Mouse (Mus musculus) C2C12 (cell line): ENCODE measurements around the gene Hist1h2aa.

Source experiments
- CEBPB ChIP-seq: IDR thresholded peaks from one replicate; pipeline ENCODE4 v1.6.1; 2011; ENCODE audit warnings: low read depth, mild to moderate bottlenecking, control low read depth, moderate library complexity
- CTCF ChIP-seq: IDR thresholded peaks from one replicate; pipeline ENCODE4 v1.5.1; 2011; ENCODE audit not compliant: control insufficient read depth, insufficient read depth, insufficient read length
- FOSL1 ChIP-seq: IDR thresholded peaks from one replicate; pipeline ENCODE4 v1.8.0; 2011; ENCODE audit warnings: mild to moderate bottlenecking, low read length; ENCODE audit not compliant: poor library complexity, insufficient read depth, severe bottlenecking
- MAX ChIP-seq: IDR thresholded peaks from one replicate; pipeline ENCODE4 v1.6.1; 2011; ENCODE audit warnings: mild to moderate bottlenecking, control low read depth
- MYOG ChIP-seq: IDR thresholded peaks from one replicate; pipeline ENCODE4 v1.6.1; 2011; ENCODE audit not compliant: control insufficient read depth, insufficient read length; ENCODE audit errors: extremely low read depth
- USF1 ChIP-seq: IDR thresholded peaks from one replicate; pipeline ENCODE4 v1.6.1; 2011; ENCODE audit warnings: low read depth, mild to moderate bottlenecking, control low read depth, moderate library complexity

- TF ChIP-seq CTCF (no peak), CEBPB (no peak), MYOG (no peak), FOSL1 (no peak), MAX (no peak), USF1 (no peak)
Measured at GRCm38 (mm10) chr13:23938699-23939098, 4.4 kb downstream of the Hist1h2aa start.
